Mouse (Mus musculus): ENCODE measurements around the gene Avil. TPM values are rescaled to one million over a fixed set of nuclear protein-coding genes. Genes with fewer than 3 reads are reported as not detected.

Gene Avil
- total and polyA plus RNA-seq, 3 experiments: 10.1 to 49.7 (median 16.0) TPM

DNA sequence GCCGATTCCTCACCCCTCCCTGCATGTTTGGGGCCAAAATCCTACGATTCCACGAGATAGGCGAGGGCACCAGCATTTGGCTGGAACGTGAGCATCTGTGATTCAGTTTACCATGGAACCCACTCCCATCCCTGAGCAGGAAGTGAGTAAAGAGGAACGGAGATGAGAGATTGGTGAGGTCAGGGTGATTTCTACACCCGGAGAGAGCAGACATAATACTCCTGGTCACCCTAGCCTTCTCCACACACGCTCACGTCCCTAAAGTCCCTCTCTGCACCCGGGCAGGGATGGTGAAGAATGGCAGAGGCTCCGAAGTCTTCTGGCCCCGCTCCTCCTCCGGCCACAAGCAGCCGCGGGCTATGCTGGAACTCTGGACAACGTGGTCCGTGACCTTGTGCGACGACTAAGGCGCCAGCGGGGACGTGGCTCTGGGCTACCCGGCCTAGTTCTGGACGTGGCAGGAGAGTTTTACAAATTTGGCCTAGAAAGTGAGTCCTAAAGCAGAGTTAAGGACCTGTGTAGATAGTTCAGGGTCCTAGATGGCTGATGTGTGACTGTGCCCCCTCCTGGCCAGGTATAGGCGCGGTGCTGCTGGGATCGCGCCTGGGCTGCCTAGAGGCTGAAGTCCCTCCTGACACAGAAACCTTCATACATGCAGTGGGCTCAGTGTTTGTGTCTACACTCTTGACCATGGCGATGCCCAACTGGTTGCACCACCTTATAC lies 49.0 kb downstream of the Avil start:
- Histone ChIP-seq H3K4me1 (ENCODE audit: control insufficient read depth in 1 of 2, insufficient read depth in 2 of 2, low read length in 2 of 2) (peaks cover 2 to 5% of the 10 kb centered on the region in 2 experiments), H3K4me3 (ENCODE audit: control insufficient read depth in 1 of 2, insufficient read depth in 1 of 2, low read depth in 2 of 2, low read length in 2 of 2) (no peak overlapping the region), H3K36me3 (ENCODE audit: control insufficient read depth in 1 of 2, insufficient read depth in 2 of 2, low read length in 2 of 2) (peaks cover 0 to 5% of the 10 kb centered on the region in 2 experiments; a peak in 2 of 4 replicates), H3K79me2 (ENCODE audit: control insufficient read depth, insufficient read depth, low read length, poor library complexity) (no peaks in the 10 kb centered on the region), H3K27ac (ENCODE audit: control insufficient read depth, low read depth, low read length) (no peak overlapping the region), H3K27me3 (ENCODE audit: control insufficient read depth in 1 of 2, insufficient read depth in 2 of 2, low read length in 2 of 2) (no peaks in the 10 kb centered on the region), H3K9me3 (replicated peaks; ENCODE audit: insufficient read depth, low read length) (no peaks in the 10 kb centered on the region), H3K9ac (ENCODE audit: control insufficient read depth, low read depth, low read length, poor library complexity, severe bottlenecking) (no peak overlapping the region)
- TF ChIP-seq ZMIZ1 (IDR thresholded peaks at IDR 0.05; ENCODE audit: low read depth, low read length): no peak
- no peak for TF ChIP-seq HCFC1 (IDR thresholded peaks at IDR 0.05; ENCODE audit: low read depth, low read length)
- no peak for TF ChIP-seq MYC (IDR thresholded peaks at IDR 0.05; ENCODE audit: low read depth, low read length)
- TF ChIP-seq NELFE (IDR thresholded peaks at IDR 0.05; ENCODE audit: low read depth, low read length): no peak
- TF ChIP-seq ETS1 (IDR thresholded peaks at IDR 0.05; ENCODE audit: low read depth, low read length): no peak
- peak in 1 of 3 experiments; percentile 21; a peak in 1 of 6 replicates for TF ChIP-seq CTCF (IDR thresholded peaks at IDR 0.05 in 2 of 3, conservative IDR thresholded peaks at IDR 0.05 in 1 of 3; ENCODE audit: control insufficient read depth in 1 of 3, insufficient read depth in 1 of 3, low read depth in 2 of 3, low read length in 3 of 3, poor library complexity in 1 of 3, severe bottlenecking in 1 of 3)
- no peak for TF ChIP-seq RCOR1 (IDR thresholded peaks at IDR 0.05; ENCODE audit: low read depth, low read length)
- TF ChIP-seq MEF2A (IDR thresholded peaks at IDR 0.05; ENCODE audit: extremely low read depth, insufficient replicate concordance, low read depth, low read length, poor library complexity, severe bottlenecking): no peak
- no peak for TF ChIP-seq RAD21 (IDR thresholded peaks at IDR 0.05; ENCODE audit: low read depth, low read length)
- no peak for DNase-seq (ENCODE audit: low read depth, low spot score)

DNA sequence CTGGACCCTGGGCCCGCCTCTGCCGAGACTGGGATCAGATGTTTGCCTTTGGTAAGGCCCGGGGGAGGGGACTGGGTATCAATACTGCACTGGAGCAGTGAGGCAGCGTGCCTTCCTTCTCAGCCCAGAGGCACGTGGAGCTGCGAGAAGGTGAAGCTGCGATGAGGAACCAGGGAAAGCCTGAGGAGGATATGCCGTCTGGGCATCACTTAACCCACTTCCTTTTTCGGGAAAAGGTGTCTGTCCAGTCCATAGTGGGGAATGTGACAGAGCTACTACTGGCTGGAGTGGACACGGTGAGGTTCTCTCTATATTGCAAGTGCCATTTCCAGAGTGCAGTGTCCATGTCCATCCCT lies 49.6 kb downstream of the Avil start:
- no peak for DNase-seq (ENCODE audit: low read depth, low spot score)
- Histone ChIP-seq H3K9me3 (replicated peaks; ENCODE audit: insufficient read depth, low read length) (no peaks in the 10 kb centered on the region), H3K4me3 (ENCODE audit: control insufficient read depth in 1 of 2, insufficient read depth in 1 of 2, low read depth in 2 of 2, low read length in 2 of 2) (no peak overlapping the region), H3K27ac (ENCODE audit: control insufficient read depth, low read depth, low read length) (no peak overlapping the region), H3K36me3 (ENCODE audit: control insufficient read depth in 1 of 2, insufficient read depth in 2 of 2, low read length in 2 of 2) (peaks cover 0 to 5% of the 10 kb centered on the region in 2 experiments; a peak in 2 of 4 replicates), H3K79me2 (ENCODE audit: control insufficient read depth, insufficient read depth, low read length, poor library complexity) (no peaks in the 10 kb centered on the region), H3K9ac (ENCODE audit: control insufficient read depth, low read depth, low read length, poor library complexity, severe bottlenecking) (no peak overlapping the region), H3K27me3 (ENCODE audit: control insufficient read depth in 1 of 2, insufficient read depth in 2 of 2, low read length in 2 of 2) (no peaks in the 10 kb centered on the region), H3K4me1 (ENCODE audit: control insufficient read depth in 1 of 2, insufficient read depth in 2 of 2, low read length in 2 of 2) (peaks cover 2 to 5% of the 10 kb centered on the region in 2 experiments)
- TF ChIP-seq TCF12 (IDR thresholded peaks at IDR 0.05; ENCODE audit: low read depth, low read length) (no peak), TAL1 (IDR thresholded peaks at IDR 0.05; ENCODE audit: low read length) (no peak), MAFK (IDR thresholded peaks at IDR 0.05; ENCODE audit: borderline replicate concordance, low read depth, low read length) (no peak), RCOR1 (IDR thresholded peaks at IDR 0.05; ENCODE audit: low read depth, low read length) (no peak), ZMIZ1 (IDR thresholded peaks at IDR 0.05; ENCODE audit: low read depth, low read length) (no peak), CTCF (IDR thresholded peaks at IDR 0.05 in 2 of 3, conservative IDR thresholded peaks at IDR 0.05 in 1 of 3; ENCODE audit: control insufficient read depth in 1 of 3, insufficient read depth in 1 of 3, low read depth in 2 of 3, low read length in 3 of 3, poor library complexity in 1 of 3, severe bottlenecking in 1 of 3) (no peak), CHD1 (IDR thresholded peaks at IDR 0.05; ENCODE audit: low read depth, low read length) (no peak), ELF1 (IDR thresholded peaks at IDR 0.05; ENCODE audit: low read depth, low read length) (no peak), POLR2AphosphoS5 (IDR thresholded peaks at IDR 0.05; ENCODE audit: borderline replicate concordance, low read depth, low read length) (no peak), ETS1 (IDR thresholded peaks at IDR 0.05; ENCODE audit: low read depth, low read length) (no peak), JUND (IDR thresholded peaks at IDR 0.05; ENCODE audit: low read depth, low read length) (no peak), USF1 (IDR thresholded peaks at IDR 0.05; ENCODE audit: low read depth, low read length) (no peak), SIN3A (IDR thresholded peaks at IDR 0.05; ENCODE audit: low read length) (no peak), ZKSCAN1 (IDR thresholded peaks at IDR 0.05; ENCODE audit: low read depth, low read length) (no peak), TBP (IDR thresholded peaks at IDR 0.05; ENCODE audit: low read depth, low read length) (no peak), EP300 (IDR thresholded peaks at IDR 0.05; ENCODE audit: low read depth in 1 of 2, low read length in 2 of 2) (no peak), POLR2A (IDR thresholded peaks at IDR 0.05; ENCODE audit: control insufficient read depth in 1 of 2, insufficient read depth in 1 of 2, low read depth in 1 of 2, low read length in 2 of 2, poor library complexity in 1 of 2) (no peak), MAX (IDR thresholded peaks at IDR 0.05; ENCODE audit: low read length) (no peak), GATA1 (IDR thresholded peaks at IDR 0.05; ENCODE audit: low read depth, low read length) (no peak), MYC (IDR thresholded peaks at IDR 0.05; ENCODE audit: low read depth, low read length) (no peak)
